Mouse (Mus musculus): ENCODE measurements around the gene Eif2ak2.

GRCm38 (mm10) chr17:78917696-78918095, 35.3 kb upstream of the Eif2ak2 start:
- no peak for TF ChIP-seq CTCF (IDR thresholded peaks at IDR 0.05; ENCODE audit: extremely low read depth, insufficient read depth, insufficient read length, insufficient replicate concordance)
- no peak for TF ChIP-seq POLR2A (IDR thresholded peaks at IDR 0.05; ENCODE audit: low read depth, low read length)
